Mouse (Mus musculus): ENCODE results near the gene Cebpg. TPM values are rescaled to one million over a fixed set of nuclear protein-coding genes. Genes with fewer than 3 reads are reported as not detected.

Cebpg gene
- polyA plus RNA-seq, 1 experiment = 25.8 TPM

DNA sequence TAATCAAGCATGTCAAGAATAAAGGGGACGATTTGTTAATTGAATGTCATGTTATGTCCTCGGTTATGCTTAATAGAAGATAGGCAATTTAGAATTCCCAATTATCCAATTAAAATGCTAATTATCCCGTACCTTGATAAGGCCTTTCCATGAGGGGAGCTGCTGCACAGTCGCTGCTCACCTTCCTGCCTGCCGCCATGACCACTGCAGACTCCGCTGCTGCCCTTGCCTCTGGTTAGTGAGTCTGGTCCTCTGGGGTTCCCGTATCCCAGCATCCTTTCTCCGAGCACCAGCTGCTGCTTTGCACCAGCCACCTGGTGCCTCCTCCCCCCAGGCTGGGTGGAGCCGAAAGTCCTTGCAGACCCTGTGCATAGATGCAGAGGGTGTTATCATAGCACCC lies 43.1 kb downstream of the Cebpg start:
- Histone ChIP-seq H3K27ac (ENCODE audit: insufficient read depth, low read length) (no peak overlapping the region), H3K4me1 (ENCODE audit: control insufficient read depth, insufficient read depth, low read length) (no peaks in the 10 kb centered on the region), H3K4me3 (ENCODE audit: insufficient read depth, low read length) (no peak overlapping the region)
- TF ChIP-seq CTCF (IDR thresholded peaks at IDR 0.05; ENCODE audit: extremely low read depth, insufficient read depth, low read length) = no peak
- no peak for TF ChIP-seq POLR2A (IDR thresholded peaks at IDR 0.05; ENCODE audit: extremely low read depth, insufficient read depth, low read length)

DNA sequence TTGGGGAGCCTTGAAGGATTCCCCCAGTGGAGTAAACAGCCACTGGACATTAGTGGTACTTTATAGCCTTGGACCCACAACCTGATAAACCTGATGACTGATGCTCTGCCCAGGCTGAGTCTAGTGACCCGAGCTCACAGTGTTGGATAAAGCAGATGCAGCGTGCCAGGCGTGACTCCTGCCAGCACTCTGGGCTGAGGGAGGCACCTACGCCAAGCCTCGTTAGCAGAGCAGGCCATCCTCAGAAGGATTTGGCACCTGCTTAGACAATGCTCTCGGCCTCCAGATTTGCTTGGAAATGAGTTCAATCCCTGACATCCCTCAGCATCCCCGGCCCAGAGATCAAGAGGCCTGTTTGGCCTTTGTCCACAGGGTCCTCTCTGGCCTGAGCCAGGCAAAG lies 49.7 kb downstream of the Cebpg start:
- no peaks in the 10 kb centered on the region for H3K4me1 ChIP-seq (ENCODE audit: control insufficient read depth, insufficient read depth, low read length)
- no peak overlapping the region for H3K4me3 ChIP-seq (ENCODE audit: insufficient read depth, low read length)
- TF ChIP-seq POLR2A (IDR thresholded peaks at IDR 0.05; ENCODE audit: extremely low read depth, insufficient read depth, low read length) (no peak), CTCF (IDR thresholded peaks at IDR 0.05; ENCODE audit: extremely low read depth, insufficient read depth, low read length) (no peak)
- no peak overlapping the region for H3K27ac ChIP-seq (ENCODE audit: insufficient read depth, low read length)

DNA sequence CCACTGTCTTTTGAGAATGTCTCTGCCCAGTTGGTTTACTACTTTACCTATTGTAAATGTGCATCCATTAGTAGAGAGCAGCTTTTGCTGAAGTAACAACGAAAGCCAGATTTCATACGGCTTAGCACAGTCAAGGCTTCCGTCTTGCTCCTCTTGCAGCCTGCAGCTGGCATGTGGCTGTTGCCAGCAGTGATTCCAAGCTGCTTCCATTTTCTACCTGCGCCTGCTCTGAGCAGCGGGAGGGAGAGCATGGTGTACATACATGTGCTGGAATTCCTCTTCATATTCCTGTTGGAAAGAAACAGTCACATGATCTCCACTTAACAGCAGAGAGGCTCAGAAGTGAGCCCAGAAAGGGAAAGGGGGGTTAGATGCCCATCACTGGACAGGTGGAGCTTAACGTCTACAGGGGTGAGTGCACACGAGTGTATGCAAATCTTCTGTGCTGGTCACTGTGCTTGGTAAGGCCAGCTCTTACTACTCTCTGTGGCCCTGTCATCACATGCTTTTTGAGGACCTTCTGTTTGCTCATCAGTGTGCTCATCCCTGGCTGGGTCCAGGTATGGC lies 53.1 kb downstream of the Cebpg start:
- TF ChIP-seq POLR2A (IDR thresholded peaks at IDR 0.05; ENCODE audit: extremely low read depth, insufficient read depth, low read length) = no peak
- no peak for TF ChIP-seq CTCF (IDR thresholded peaks at IDR 0.05; ENCODE audit: extremely low read depth, insufficient read depth, low read length)
- Histone ChIP-seq H3K27ac (ENCODE audit: insufficient read depth, low read length) (no peak overlapping the region), H3K4me1 (ENCODE audit: control insufficient read depth, insufficient read depth, low read length) (no peaks in the 10 kb centered on the region), H3K4me3 (ENCODE audit: insufficient read depth, low read length) (no peak overlapping the region)

DNA sequence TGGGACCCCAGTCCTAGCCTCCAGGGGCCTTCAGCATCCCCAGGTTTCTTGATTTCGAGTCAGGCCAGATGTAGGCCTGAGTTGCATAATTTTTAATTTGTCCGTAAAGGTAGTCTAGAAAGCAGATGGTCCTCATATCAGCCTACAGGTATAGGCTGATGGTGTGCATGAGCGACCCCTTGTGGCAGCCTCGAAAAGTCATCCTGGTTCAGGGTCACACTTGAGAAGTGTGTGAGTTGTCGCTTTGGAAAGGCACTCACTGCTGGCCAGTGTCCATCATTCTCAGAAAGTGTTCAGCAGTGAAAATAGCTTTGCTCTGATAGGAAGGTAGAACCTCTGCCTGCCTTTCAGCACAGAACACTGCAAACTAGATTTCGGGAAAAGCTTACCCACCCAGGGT lies 55.5 kb downstream of the Cebpg start:
- H3K4me1 ChIP-seq (ENCODE audit: control insufficient read depth, insufficient read depth, low read length) = no peaks in the 10 kb centered on the region
- no peak overlapping the region for H3K27ac ChIP-seq (ENCODE audit: insufficient read depth, low read length)
- no peak overlapping the region for H3K4me3 ChIP-seq (ENCODE audit: insufficient read depth, low read length)
- TF ChIP-seq POLR2A (IDR thresholded peaks at IDR 0.05; ENCODE audit: extremely low read depth, insufficient read depth, low read length) = no peak
- TF ChIP-seq CTCF (IDR thresholded peaks at IDR 0.05; ENCODE audit: extremely low read depth, insufficient read depth, low read length) = peak; percentile 70

Other genes starting within 250 kb of the Cebpg start
- 11.9 and 12.0 TPM in 2 replicates for gene Chst8, start 243.9 kb downstream of the Cebpg start, polyA plus RNA-seq (2012; rRNA removed)
- 39.3 and 39.6 TPM in 2 replicates for gene Pepd, start 144.2 kb downstream of the Cebpg start, polyA plus RNA-seq (2012; rRNA removed)
- gene Cebpa, start 62.7 kb upstream of the Cebpg start, polyA plus RNA-seq (2012; rRNA removed) = 6.5 and 7.9 TPM in 2 replicates
- 59.3 and 60.4 TPM in 2 replicates for gene Slc7a10, start 129.8 kb upstream of the Cebpg start, polyA plus RNA-seq (2012; rRNA removed)
- gene Lrp3, start 158.9 kb upstream of the Cebpg start, polyA plus RNA-seq (2012; rRNA removed) = 56.7 and 57.3 TPM in 2 replicates

Measured in cortical plate, adult 2 months (tissue).